Mouse (Mus musculus) liver, embryonic 13.5 days (tissue): Measurements from ENCODE around the gene Cep72. TPM values are rescaled to one million over a fixed set of nuclear protein-coding genes. Genes with fewer than 3 reads are reported as not detected.
"Not testable (repeated sequence)": the region's sequence is repeated elsewhere in the genome, so short reads cannot be mapped to it uniquely, and the experiment has no call there.

Experiments used
- ATAC-seq: fragments of 200-750 bp; cut with Nextera tagmentation; 2 replicates; pipeline ENCODE4 v1.8.0; 2017; ENCODE audit warnings: low read depth, mild to moderate bottlenecking, moderate number of reproducible peaks, moderate library complexity
- DNase-seq: peaks from one replicate; pipeline ENCODE4 v3.0.0; 2022
- H3K27ac ChIP-seq: fragments of 300-500 bp; sonication (generic); 2 replicates; pipeline ENCODE4 v1.5.1; 2015; ENCODE audit warnings: moderate library complexity, mild to moderate bottlenecking, inconsistent platforms
- H3K27me3 ChIP-seq: fragments of 300-500 bp; sonication (generic); 2 replicates; pipeline ENCODE4 v1.6.1; 2015; ENCODE audit warnings: mild to moderate bottlenecking, inconsistent platforms
- H3K36me3 ChIP-seq: fragments of 300-500 bp; sonication (generic); 2 replicates; pipeline ENCODE4 v1.6.1; 2015; ENCODE audit warnings: mild to moderate bottlenecking, inconsistent platforms
- H3K4me1 ChIP-seq: fragments of 300-500 bp; sonication (generic); replicated peaks from 2 replicates; pipeline ENCODE4 v1.6.1; 2015; ENCODE audit warnings: inconsistent platforms
- H3K4me2 ChIP-seq: fragments of 300-500 bp; sonication (generic); 2 replicates; pipeline ENCODE4 v1.6.1; 2015; ENCODE audit warnings: inconsistent platforms, mild to moderate bottlenecking, moderate library complexity
- H3K4me3 ChIP-seq: fragments of 300-500 bp; sonication (generic); replicated peaks from 2 replicates; pipeline ENCODE4 v1.5.1; 2015; ENCODE audit warnings: mild to moderate bottlenecking, inconsistent platforms
- H3K9ac ChIP-seq: fragments of 300-500 bp; sonication (generic); 2 replicates; pipeline ENCODE4 v1.6.1; 2015; ENCODE audit warnings: mild to moderate bottlenecking, inconsistent platforms
- H3K9me3 ChIP-seq: fragments of 300-500 bp; sonication (generic); replicated peaks from 2 replicates; pipeline ENCODE4 v1.6.1; 2016; ENCODE audit warnings: inconsistent platforms
- WGBS: fragments of 180-500 bp; shearing (Covaris S2); methylation state at CpG from one replicate; pipeline ENCODE4 v1.1.7; 2015; ENCODE audit not compliant: insufficient replicate concordance; 5-methylcytosine and 5-hydroxymethylcytosine counted together
- polyA plus RNA-seq: library from polyadenylated mRNA; unstranded; fragments of >200 nt; fragmentation: Nextera tagmentation; extraction: Ambion mirVana; gene quantifications from 2 replicates; pipeline ENCODE4 v1.2.1, GENCODE M21; 2015

The Cep72 gene
- polyA plus RNA-seq, 1 experiment from 2014 or later: 7.8 TPM

DNA sequence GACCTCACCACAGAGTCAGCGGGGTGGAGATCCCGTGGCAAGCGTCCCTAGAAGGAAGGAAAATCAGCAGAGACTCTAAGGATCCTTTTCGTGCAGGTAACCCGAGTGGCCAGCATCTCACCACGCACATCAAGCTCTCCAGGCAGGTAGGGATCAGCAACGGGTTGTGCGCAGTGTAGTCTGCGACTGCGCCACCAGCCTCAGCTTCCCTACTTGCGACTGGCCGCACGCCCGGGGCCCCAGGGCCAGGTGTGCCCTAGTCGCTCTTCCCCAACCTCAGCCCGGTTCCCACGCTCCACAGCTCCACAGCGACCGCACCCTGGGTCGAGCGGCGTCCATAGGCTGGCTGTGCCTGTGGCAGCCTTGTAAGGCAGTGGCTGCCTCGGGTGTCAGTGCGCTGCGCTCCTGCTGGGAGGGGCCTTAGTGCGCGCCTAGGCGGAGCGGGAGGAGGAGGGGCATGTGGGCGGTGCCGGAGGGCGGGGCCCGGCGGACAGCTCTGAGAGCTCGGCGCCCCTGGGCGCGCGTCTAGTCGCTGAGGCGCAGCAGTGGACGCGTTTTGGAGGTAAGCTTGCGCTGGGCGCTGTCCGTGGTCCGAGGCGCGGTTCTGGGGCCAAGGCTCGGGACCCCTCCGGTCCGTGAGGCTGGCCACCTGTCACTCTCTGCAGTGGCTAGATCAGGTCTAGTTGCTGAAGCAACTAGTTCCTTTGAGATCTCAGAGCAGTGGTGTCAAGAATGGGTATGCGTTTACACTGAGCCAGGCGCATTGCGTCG lies 53.0 kb downstream of the Cep72 start, which contains the start of gene Tppp:
TSS of gene Tppp (plus strand) at position 460 of the 771 bp plus-strand sequence.
- Histone ChIP-seq H3K4me2 (peak within 1 kb of the TSS; percentile 88), H3K27me3 (peaks cover 84% of the 10 kb centered on the region), H3K4me1 (peaks cover 26% of the 10 kb centered on the region), H3K36me3 (no peaks in the 10 kb centered on the region), H3K9ac (peak within 1 kb of the TSS; percentile 66), H3K9me3 (no peaks in the 10 kb centered on the region), H3K4me3 (peak within 1 kb of the TSS; percentile 61), H3K27ac (no peak within 1 kb of the TSS)
- WGBS: under 1% methylated on average over 56 of the region's 56 CpGs
- ATAC-seq: peak; percentile 98
- DNase-seq: peak; percentile 90

- H3K27ac ChIP-seq, ATAC-seq, DNase-seq, H3K9me3 ChIP-seq, H3K9ac ChIP-seq, H3K4me3 ChIP-seq, H3K36me3 ChIP-seq: not testable (repeated sequence)
- Histone ChIP-seq H3K4me1 (peaks cover 26% of the 10 kb centered on the region), H3K4me2 (peak overlapping the region; percentile 88; the same call in 1 of the 2 replicates), H3K27me3 (peaks cover 78% of the 10 kb centered on the region)
- 71% methylated on average over 2 of the region's 2 CpGs for WGBS
Measured at GRCm38 (mm10) chr13:74008216-74008615, 53.9 kb downstream of the Cep72 start.

- Histone ChIP-seq H3K4me1 (peaks cover 26% of the 10 kb centered on the region), H3K27me3 (peaks cover 71% of the 10 kb centered on the region)
- H3K9ac ChIP-seq, H3K4me2 ChIP-seq, H3K36me3 ChIP-seq, H3K9me3 ChIP-seq, DNase-seq, H3K27ac ChIP-seq, ATAC-seq, H3K4me3 ChIP-seq: not testable (repeated sequence)
- 71% methylated on average over 4 of the region's 4 CpGs for WGBS
Measured at GRCm38 (mm10) chr13:74006881-74007280, 55.2 kb downstream of the Cep72 start.

DNA sequence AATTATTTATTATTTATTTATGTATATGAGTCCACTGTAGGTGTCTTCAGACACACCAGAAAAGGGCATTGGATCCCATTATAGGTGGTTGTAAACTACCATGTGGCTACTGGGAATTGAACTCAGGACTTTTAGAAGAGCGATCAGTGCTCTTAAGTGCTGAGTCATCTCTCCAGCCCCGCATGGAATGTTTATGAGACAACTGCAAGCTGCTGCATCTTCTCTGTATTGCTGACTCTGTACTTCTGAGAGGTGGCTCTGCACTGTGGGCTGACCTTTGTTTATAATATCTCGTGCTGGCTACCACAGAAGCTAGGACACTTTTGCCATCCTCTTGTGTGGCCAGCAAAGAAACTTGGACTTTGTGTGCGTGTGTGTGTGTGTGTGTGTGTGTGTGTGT lies 60.6 kb downstream of the Cep72 start:
- Histone ChIP-seq H3K9ac (no peak overlapping the region), H3K4me1 (no peaks in the 10 kb centered on the region), H3K4me2 (no peak overlapping the region), H3K27ac (no peak overlapping the region), H3K9me3 (no peaks in the 10 kb centered on the region), H3K36me3 (no peaks in the 10 kb centered on the region), H3K4me3 (no peak overlapping the region), H3K27me3 (peaks cover 27% of the 10 kb centered on the region)
- WGBS: 51% methylated on average over 4 of the region's 4 CpGs
- DNase-seq (no peak), ATAC-seq (no peak)

GRCm38 (mm10) chr13:74000961-74001360 lies 61.1 kb downstream of the Cep72 start:
- 63% methylated on average over 6 of the region's 6 CpGs for WGBS
- Histone ChIP-seq H3K27me3 (peaks cover 23% of the 10 kb centered on the region), H3K36me3 (no peaks in the 10 kb centered on the region), H3K9ac (no peak overlapping the region), H3K9me3 (no peaks in the 10 kb centered on the region), H3K27ac (no peak overlapping the region), H3K4me3 (no peak overlapping the region), H3K4me1 (no peaks in the 10 kb centered on the region), H3K4me2 (no peak overlapping the region)
- no peak for DNase-seq
- no peak for ATAC-seq

DNA sequence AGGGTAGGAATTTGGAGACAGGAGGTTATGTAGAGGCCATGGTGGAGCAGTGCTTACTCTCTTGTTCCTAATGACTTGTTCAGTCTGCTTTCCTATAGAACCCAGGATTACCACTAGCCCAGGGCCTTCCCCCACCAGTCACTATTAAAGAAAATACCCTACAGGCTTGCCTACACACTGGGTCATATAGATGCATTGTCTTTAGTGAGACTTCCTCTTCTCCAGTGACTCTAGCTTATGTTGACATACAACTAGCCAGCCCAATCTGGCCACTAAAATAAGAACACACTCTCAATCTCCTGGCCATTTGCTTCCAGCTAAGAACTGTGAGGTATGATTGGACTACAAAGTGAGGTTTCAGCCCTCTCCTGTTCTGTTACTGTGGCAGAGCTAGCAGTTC lies 61.6 kb downstream of the Cep72 start:
- Histone ChIP-seq H3K27me3 (peaks cover 20% of the 10 kb centered on the region; the same call in 1 of the 2 replicates), H3K9me3 (no peaks in the 10 kb centered on the region), H3K27ac (no peak overlapping the region), H3K9ac (no peak overlapping the region), H3K36me3 (no peaks in the 10 kb centered on the region), H3K4me3 (no peak overlapping the region), H3K4me2 (no peak overlapping the region), H3K4me1 (no peaks in the 10 kb centered on the region)
- ATAC-seq: no peak
- no peak for DNase-seq

DNA sequence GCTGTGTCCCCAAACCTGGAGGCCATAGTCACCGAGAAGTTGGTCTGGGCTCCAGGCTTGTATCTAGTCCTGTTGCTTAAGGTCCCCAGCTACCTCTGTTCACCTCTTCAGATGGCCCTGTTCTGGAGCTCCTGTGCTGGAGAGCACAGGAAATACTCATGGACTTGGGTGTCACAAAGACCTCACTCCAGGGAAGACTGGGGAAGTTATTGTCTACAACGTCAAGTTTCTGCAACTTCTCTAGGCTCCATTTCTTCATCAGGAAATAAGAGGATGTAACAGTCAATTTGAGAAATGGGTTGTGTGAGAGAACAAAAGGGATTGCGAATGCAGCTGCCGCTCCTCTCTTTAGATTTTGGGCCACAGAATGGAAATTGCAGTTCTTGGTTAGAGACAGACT lies 65.6 kb downstream of the Cep72 start:
- ATAC-seq (no peak), DNase-seq (no peak)
- no peaks in the 10 kb centered on the region for H3K36me3 ChIP-seq
- 57% methylated on average over 4 of the region's 4 CpGs for WGBS
- no peak overlapping the region for H3K4me2 ChIP-seq
- peaks cover 6% of the 10 kb centered on the region for H3K4me1 ChIP-seq
- H3K27ac ChIP-seq: no peak overlapping the region
- 0 out of 2 replicates have a peak, but pooled peaks cover 8% of the 10 kb centered on the region for H3K27me3 ChIP-seq
- H3K4me3 ChIP-seq: no peak overlapping the region
- H3K9ac ChIP-seq: no peak overlapping the region
- H3K9me3 ChIP-seq: no peaks in the 10 kb centered on the region

- Histone ChIP-seq H3K9ac (no peak overlapping the region), H3K36me3 (no peaks in the 10 kb centered on the region), H3K27me3 (no peaks in the 10 kb centered on the region), H3K9me3 (no peaks in the 10 kb centered on the region), H3K4me1 (peaks cover 19% of the 10 kb centered on the region), H3K4me3 (no peak overlapping the region), H3K27ac (no peak overlapping the region), H3K4me2 (no peak overlapping the region)
- ATAC-seq (no peak), DNase-seq (no peak)
- WGBS: 56% methylated on average over 5 of the region's 5 CpGs
Measured at GRCm38 (mm10) chr13:73991267-73991666, 70.8 kb downstream of the Cep72 start.

DNA sequence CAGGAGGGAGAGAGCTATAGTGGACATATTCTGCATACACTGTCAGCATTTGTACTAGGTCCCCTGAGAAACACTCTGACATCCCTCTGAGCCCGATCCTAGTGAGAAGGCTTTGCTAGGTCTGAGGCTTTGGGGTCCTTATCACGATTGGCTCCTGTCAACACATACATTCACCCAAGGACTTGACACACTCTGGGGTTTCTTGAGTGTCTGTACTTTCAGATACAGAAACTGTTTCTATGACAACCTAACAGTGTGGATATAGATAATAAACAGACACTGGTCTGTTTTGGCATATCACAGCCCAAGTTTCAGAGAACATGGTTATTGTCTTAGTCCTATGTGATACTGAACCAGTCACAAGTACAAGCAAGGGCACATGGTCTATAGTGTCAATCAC lies 71.3 kb downstream of the Cep72 start:
- ATAC-seq (peak; percentile 96), DNase-seq (peak; percentile 40)
- no peaks in the 10 kb centered on the region for H3K27me3 ChIP-seq
- H3K9ac ChIP-seq: no peak overlapping the region
- peak overlapping the region; percentile 35 for H3K4me2 ChIP-seq
- WGBS: 18% methylated on average over 2 of the region's 2 CpGs
- peaks cover 19% of the 10 kb centered on the region for H3K4me1 ChIP-seq
- H3K9me3 ChIP-seq: no peaks in the 10 kb centered on the region
- no peak overlapping the region for H3K4me3 ChIP-seq
- peak overlapping the region; percentile 31; the same call in 1 of the 2 replicates for H3K27ac ChIP-seq
- H3K36me3 ChIP-seq: no peaks in the 10 kb centered on the region

DNA sequence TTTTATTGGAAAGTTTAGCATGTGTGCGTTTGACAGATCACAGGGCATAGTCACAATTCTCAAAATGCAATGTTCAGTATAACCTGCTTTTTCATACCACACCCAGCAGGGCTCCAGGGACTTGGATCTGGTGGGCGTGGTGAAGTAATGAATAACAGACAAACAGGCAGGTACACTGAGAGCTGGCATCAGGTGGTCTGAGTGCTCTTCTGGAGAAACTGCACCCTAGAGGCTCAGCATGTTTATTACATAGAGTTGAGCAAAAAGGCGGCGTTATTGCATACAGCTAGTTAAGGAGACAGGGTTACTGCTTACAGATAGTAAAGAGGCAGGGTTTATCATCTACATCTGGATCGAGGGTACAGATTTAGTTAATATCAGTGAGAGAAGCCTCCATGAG lies 71.8 kb downstream of the Cep72 start:
- no peaks in the 10 kb centered on the region for H3K36me3 ChIP-seq
- no peak overlapping the region for H3K9ac ChIP-seq
- H3K4me2 ChIP-seq: peak overlapping the region; percentile 35
- H3K27me3 ChIP-seq: no peaks in the 10 kb centered on the region
- peaks cover 19% of the 10 kb centered on the region for H3K4me1 ChIP-seq
- H3K9me3 ChIP-seq: no peaks in the 10 kb centered on the region
- DNase-seq: no peak
- 49% methylated on average over 5 of the region's 5 CpGs for WGBS
- no peak overlapping the region for H3K4me3 ChIP-seq
- ATAC-seq: peak; percentile 43
- peak overlapping the region; percentile 31; the same call in 1 of the 2 replicates for H3K27ac ChIP-seq
